Mouse (Mus musculus) right cerebral cortex, postnatal 25 days (tissue): ENCODE measurements at regions not wholly inside any gene's neighbourhood (a gene's known extent, or its start where the extent isn't known, plus 50 kb on each side); places are given as distances from the start of the nearest gene placed in this dataset.

ENCODE experiments used
- DNase-seq: peaks from one replicate; pipeline ENCODE4 v3.0.0; 2022

- DNase-seq, result no peak
Measured at GRCm38 (mm10) chr15:17715584-17715983, 987.0 kb downstream of the Cdh9 start.

DNA sequence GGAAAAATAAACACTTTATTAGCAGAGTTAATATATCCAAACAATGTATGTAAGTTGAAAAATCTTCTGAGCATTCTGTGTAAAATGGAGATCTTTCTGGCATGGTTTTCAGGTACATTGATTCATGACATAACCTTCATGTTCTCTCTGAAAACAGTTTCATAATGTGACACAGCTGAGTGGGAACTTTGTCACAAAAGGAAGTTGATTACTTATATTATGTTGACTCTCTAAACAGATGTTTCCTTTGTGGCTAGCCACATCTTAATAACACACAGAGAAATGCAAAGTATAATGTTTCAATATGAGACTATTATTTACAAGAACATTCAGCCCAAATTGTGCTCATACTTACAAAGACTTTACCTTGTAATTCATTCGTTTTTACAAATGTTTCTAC lies 1002.1 kb downstream of the Cdh9 start:
- DNase-seq, result no peak

DNA sequence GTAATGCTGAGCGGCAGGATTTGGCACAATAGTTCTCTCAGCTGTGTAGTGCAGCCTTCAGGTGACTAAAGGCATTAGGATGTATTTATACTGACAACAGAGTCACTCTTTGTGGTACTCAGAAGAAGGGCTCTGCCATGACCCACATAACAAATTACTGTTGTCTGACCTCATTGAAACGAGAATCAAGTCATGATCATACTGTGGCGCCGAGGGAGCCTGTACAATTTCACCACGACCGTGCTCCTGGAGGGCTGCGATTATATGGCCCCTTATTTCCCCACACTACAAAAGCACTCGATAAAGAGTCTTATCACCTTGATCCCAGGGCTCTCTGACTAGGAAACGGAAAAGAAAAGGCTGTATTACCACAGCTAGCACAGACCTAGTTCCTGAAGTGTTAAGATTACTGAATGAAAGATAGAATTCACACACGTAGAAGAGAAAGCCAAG lies 1041.7 kb downstream of the Cdh9 start:
- DNase-seq, result no peak

- no peak for DNase-seq
Measured at GRCm38 (mm10) chr15:17779788-17780187, 1039.0 kb upstream of the Cdh10 start.

GRCm38 (mm10) chr15:17783368-17783767 lies 1035.4 kb upstream of the Cdh10 start:
- DNase-seq, result no peak

- no peak for DNase-seq
Measured at GRCm38 (mm10) chr15:17797516-17797915, 1021.2 kb upstream of the Cdh10 start.

DNA sequence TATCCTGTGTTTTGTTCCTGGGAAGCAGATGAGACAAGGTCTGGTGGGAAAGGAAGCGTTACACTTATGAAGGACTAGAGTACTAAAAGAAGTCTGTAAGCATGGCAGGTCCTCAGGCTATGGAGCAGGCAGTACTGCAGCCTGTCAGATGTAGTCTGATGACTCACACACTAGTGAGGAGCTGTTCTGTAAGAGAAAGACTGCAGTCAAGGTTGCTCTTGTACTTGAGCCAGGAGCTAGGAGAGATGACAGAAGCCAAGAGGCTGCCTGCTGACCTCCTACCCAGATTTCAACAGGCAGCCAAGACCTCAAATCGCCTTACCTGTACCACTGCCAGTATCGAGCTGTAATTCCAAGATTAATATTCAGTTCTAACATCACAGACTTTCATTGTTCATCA lies 1017.3 kb upstream of the Cdh10 start:
- no peak for DNase-seq

DNA sequence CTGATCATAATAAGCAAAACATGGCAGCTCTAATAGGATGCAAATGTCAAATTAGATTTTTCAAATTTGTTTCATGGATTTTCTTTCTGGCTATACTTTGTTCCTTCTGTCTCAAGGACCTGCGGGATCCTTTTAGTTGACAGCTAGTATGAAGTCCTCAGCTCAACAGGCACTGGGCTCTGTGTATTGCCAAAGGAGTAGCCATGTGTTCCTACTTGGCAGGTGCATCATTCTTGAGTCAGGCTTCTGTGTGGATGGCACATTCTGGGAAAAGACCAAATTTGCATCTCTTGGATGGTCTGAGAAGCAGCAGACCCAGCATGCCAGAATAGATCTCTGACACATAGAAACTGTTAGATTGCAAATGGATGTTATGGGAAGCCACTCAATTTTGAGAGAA lies 1015.6 kb upstream of the Cdh10 start:
- DNase-seq, result no peak

GRCm38 (mm10) chr15:17830376-17830775 lies 988.4 kb upstream of the Cdh10 start:
- no peak for DNase-seq

DNA sequence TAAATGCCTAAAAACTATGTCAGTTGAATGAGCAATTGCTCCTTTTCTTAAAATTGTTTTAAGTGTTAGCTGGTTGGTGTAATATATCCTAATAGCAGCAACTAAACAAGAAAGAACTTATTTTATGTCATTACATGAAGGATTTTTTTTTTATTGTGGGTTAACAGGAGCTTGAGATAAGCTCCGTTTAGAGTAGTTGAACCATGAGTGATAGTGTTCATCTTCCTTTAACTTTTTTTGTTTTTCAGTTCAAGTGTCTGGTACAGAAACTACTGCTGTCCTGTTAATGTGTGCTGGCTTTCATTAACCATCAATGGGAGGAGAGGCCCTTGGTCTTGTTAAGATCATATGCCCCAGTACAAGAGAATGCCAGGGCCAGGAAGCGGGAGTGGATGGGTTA lies 986.8 kb upstream of the Cdh10 start:
- DNase-seq, result no peak

DNA sequence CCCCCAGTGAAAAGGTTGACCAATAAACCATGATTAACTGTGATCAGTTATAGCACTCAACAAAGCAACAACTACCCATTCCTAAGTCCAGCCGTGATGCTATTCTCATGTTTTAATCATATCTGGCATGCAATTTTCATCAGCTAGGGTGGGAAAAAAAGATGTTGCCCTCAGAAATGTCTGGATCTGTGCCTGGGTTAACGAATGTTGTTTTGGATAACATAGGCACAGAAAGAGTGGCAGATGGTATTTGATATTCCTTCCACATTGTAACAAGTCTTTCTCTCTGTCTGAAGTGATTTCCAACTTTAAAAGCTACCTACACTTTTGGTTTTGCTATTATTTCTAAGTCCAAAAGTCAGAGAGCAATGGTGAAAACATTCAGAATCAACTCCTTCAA lies 938.6 kb upstream of the Cdh10 start:
- no peak for DNase-seq

GRCm38 (mm10) chr15:17889309-17889708 lies 929.4 kb upstream of the Cdh10 start:
- DNase-seq, result peak; percentile 19

GRCm38 (mm10) chr15:17900026-17900425 lies 918.7 kb upstream of the Cdh10 start:
- DNase-seq, result no peak

DNA sequence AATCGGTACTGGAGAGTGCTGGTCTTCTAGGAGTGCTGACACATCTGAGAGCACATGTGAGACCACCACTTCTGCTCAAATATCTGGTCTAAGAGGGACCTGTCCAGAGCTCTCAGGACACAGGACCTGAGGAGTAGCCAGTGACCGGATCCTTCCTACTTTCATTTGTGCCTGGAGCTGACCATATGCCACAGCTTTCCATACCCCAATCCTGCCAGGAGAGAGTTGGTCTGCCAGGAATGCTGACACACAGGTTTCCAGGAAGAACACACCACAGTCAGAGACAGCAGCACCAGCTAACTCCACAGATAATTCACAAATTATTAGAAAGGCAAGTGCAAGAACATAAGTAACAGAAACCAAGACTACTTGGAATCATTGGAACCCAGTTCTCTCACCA lies 906.5 kb upstream of the Cdh10 start:
- no peak for DNase-seq

DNA sequence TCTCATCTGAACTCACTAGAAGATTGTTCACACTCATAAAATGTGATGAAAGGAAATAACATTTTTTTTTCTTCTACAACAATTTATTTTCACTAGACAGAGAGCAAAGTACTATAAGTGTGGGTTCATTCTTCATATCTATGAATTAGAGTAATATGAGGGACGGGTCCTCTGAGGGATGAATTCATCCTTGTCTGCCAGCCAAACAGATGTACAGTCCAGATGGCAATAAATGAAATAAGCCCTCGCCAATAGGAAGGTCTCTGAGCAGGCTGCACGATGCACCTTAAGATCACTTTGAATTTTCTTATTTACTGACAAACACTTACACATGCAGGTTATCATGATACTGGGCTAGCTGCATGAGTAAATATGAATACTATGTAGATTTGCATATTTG lies 886.2 kb upstream of the Cdh10 start:
- DNase-seq, result no peak

GRCm38 (mm10) chr15:17933875-17934274 lies 884.9 kb upstream of the Cdh10 start:
- no peak for DNase-seq

GRCm38 (mm10) chr15:17935473-17935872 lies 883.3 kb upstream of the Cdh10 start:
- DNase-seq, result no peak

GRCm38 (mm10) chr15:17962778-17963177 lies 856.0 kb upstream of the Cdh10 start:
- no peak for DNase-seq

GRCm38 (mm10) chr15:17963240-17964209 lies 855.2 kb upstream of the Cdh10 start:
- no peak for DNase-seq

DNA sequence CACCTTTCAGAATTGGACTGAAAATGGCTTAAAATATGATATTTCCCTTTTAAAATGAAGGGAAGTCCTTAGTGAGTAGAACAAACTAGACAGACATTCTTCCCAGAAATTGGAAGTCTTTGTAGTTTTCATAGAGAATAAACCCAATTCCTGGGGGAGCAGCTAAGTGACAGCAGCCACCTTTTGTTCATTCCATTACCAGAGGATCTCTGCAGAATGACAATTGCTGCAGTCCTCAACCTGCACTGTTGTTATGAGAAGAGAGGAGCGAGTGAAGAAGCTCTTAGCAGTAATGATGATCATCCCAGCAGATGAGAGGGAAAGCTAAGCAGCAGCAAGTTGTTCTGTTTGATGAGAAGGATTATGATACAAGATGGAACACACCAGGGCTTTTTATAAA lies 831.0 kb upstream of the Cdh10 start:
- DNase-seq, result no peak

GRCm38 (mm10) chr15:18032626-18033025 lies 786.1 kb upstream of the Cdh10 start:
- peak; percentile 4 for DNase-seq

DNA sequence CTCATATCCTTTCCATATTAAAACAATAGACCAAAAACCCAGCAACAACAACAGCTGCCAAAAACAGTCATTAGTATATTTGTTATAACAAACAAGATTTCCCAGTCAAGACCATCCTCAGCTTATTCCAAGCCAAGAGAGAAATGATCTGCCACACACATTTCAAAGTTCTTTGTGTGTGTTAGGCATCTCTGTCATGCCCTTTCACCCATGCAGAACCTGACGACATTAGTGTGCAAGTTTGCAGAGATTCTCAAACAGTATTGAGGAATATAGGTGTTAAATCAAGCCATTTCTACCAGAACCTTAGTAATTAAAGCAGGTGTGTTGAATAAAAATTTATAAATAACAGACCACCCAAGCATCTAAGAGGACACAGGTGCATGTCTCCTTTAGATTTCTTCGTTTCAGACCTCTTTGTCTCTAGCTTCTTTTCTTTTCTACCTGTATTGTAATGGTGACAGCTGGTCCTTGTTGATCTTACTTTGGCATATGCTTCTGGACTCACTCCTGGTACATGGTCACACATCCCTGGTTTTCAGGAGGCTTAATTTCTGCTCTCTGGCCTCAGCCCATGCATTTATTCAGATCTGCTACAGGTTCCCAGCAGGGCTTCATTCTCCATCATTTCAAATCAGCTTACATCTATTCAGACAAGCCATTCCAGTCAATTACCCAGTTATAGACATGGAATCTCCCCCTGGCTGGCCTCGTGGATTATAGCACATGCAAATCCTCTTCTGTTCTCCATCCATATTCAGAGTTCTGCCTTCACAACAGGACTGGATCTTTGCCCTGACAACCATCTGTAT lies 766.3 kb upstream of the Cdh10 start:
- no peak for DNase-seq

DNA sequence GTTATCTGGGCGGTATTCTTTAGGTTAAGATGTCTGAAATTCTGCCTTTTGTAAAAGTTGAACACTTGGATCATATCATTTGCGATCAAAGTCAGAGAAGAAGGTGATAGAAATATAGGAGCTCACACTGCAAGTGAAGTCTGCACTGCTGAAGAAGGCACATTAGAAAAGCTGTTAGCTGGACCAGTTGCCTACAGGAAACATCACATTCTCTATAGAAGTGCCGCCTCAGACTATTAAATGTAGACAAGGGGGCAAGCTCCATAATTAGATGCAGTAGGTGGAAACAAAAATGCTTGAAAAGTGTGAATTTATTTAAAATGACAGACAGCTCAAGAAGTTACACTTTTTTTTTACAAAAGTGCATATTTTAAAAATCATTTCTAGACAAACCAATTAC lies 753.2 kb upstream of the Cdh10 start:
- no peak for DNase-seq

- DNase-seq, result no peak
Measured at GRCm38 (mm10) chr15:18079644-18080043, 739.1 kb upstream of the Cdh10 start.
